Mouse (Mus musculus) liver, embryonic 12.5 days (tissue): Measurements from ENCODE around the gene Ajm1. TPM values are rescaled to one million over a fixed set of nuclear protein-coding genes. Genes with fewer than 3 reads are reported as not detected.
A peak's percentile ranks its signal among the peaks of the same experiment; 100 is the strongest.

Experiments
- ATAC-seq: fragments of 200-750 bp; cut with Nextera tagmentation; 2 replicates; pipeline ENCODE4 v1.8.0; 2017; ENCODE audit warnings: moderate number of reproducible peaks, mild to moderate bottlenecking, moderate library complexity
- H3K27ac ChIP-seq: fragments of 300-500 bp; sonication (generic); 2 replicates; pipeline ENCODE4 v1.5.1; 2016; ENCODE audit warnings: mild to moderate bottlenecking
- H3K27me3 ChIP-seq: fragments of 300-500 bp; sonication (generic); replicated peaks from 2 replicates; pipeline ENCODE4 v1.6.1; 2016; ENCODE audit warnings: mild to moderate bottlenecking, moderate library complexity
- H3K36me3 ChIP-seq: fragments of 300-500 bp; sonication (generic); 2 replicates; pipeline ENCODE4 v1.6.1; 2016; ENCODE audit warnings: mild to moderate bottlenecking, moderate library complexity
- H3K4me1 ChIP-seq: fragments of 300-500 bp; sonication (generic); 2 replicates; pipeline ENCODE4 v1.6.1; 2016
- H3K4me2 ChIP-seq: fragments of 300-500 bp; sonication (generic); 2 replicates; pipeline ENCODE4 v1.6.1; 2016; ENCODE audit warnings: mild to moderate bottlenecking, moderate library complexity
- H3K4me3 ChIP-seq: fragments of 300-500 bp; sonication (generic); 2 replicates; pipeline ENCODE4 v1.5.1; 2016; ENCODE audit warnings: mild to moderate bottlenecking, moderate library complexity
- H3K9ac ChIP-seq: fragments of 300-500 bp; sonication (generic); 2 replicates; pipeline ENCODE4 v1.6.1; 2016; ENCODE audit warnings: mild to moderate bottlenecking, moderate library complexity
- H3K9me3 ChIP-seq: fragments of 300-500 bp; sonication (generic); replicated peaks from 2 replicates; pipeline ENCODE4 v1.6.1; 2016; ENCODE audit warnings: mild to moderate bottlenecking, moderate library complexity
- WGBS: fragments of 180-500 bp; shearing (Covaris S2); methylation state at CpG from one replicate; pipeline ENCODE4 v1.1.7; 2016; ENCODE audit not compliant: insufficient replicate concordance; 5-methylcytosine and 5-hydroxymethylcytosine counted together
- polyA plus RNA-seq: library from polyadenylated mRNA; unstranded; fragments of >200 nt; fragmentation: Nextera tagmentation; extraction: Ambion mirVana; gene quantifications from 2 replicates; pipeline ENCODE4 v1.2.1, GENCODE M21; 2016

Gene Ajm1
- polyA plus RNA-seq, 1 experiment from 2014 or later: not detected

DNA sequence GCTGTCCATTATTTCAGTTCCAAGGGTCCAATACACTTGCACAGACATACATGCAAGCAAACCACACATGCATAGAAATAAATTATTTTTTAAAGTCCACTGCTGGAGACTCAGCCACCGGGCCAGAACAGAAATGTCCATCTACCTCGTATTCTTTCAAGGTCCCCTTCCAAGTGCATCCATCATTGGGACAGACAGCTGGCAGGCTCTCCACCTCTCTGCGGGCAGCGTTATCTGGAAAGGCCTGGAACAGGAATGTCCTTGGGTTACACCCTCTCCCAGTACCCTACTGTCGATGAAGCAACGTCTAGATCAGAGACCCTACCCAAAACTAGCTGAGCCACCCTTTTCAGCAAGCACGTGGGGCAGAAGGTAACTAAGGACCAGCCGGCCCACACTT is 45.0 kb downstream of the Ajm1 start:
- Histone ChIP-seq H3K4me1 (peaks cover 9% of the 10 kb centered on the region), H3K4me3 (no peak overlapping the region), H3K9ac (no peak overlapping the region), H3K27me3 (no peaks in the 10 kb centered on the region), H3K9me3 (no peaks in the 10 kb centered on the region), H3K27ac (no peak overlapping the region), H3K36me3 (peaks cover 81% of the 10 kb centered on the region), H3K4me2 (no peak overlapping the region)
- no peak for ATAC-seq
- 84% methylated on average over 8 of the region's 8 CpGs for WGBS

DNA sequence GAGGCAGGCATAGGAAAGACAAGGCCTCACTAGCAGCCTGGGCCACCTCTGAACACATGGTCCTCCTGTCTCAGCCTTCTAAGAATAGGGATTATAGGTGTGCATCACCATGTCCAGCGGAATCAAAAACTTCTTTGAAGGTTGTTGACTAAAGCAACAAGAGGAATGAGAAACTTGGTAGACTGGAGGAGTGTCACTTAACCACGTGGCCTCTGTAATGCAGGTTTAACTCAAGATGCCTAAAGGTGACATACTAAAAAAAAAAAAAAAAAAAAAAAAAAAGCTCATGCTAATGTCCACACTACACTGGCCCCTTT is 46.7 kb downstream of the Ajm1 start:
- no peak for ATAC-seq
- H3K9me3 ChIP-seq: no peaks in the 10 kb centered on the region
- H3K4me2 ChIP-seq: no peak overlapping the region
- no peak overlapping the region for H3K9ac ChIP-seq
- no peak overlapping the region for H3K4me3 ChIP-seq
- H3K4me1 ChIP-seq: peaks cover 8% of the 10 kb centered on the region
- H3K27ac ChIP-seq: no peak overlapping the region
- H3K27me3 ChIP-seq: no peaks in the 10 kb centered on the region
- H3K36me3 ChIP-seq: peaks cover 96% of the 10 kb centered on the region
- 78% methylated on average over 2 of the region's 2 CpGs for WGBS

DNA sequence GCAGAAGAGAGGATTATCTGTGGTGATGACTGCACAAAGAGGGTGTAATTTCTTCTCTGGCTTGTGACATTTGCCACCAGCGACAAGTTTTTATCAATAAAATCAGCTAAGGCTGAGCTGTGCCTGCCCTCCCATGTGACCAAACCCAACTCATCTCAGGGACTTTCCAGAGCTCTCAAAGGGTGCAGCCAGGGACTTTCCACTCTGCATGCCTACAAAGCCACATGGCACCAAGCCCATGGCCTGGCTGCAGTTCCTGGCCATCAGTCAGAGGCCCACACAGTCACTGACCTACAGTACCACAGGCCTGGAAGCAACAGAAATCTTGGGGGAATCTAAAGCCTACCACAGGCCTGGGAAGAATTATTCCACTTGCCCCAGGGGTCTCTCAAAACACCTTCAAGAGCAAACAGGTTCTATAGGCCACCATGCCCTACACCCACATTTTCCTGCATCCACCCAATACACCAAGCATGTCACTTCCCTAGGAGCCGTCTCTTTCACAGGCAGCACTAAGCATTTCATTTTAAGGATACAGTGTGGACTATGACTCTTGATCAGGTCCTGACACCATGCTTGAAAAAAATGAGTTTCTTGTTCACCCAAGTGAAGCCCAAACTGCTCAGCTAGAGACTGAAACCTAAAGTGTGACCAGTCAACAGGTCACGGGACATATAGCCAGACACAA is 47.2 kb downstream of the Ajm1 start:
- Histone ChIP-seq H3K4me3 (no peak overlapping the region), H3K4me1 (peaks cover 8% of the 10 kb centered on the region), H3K27ac (no peak overlapping the region), H3K27me3 (no peaks in the 10 kb centered on the region), H3K36me3 (peaks cover 98% of the 10 kb centered on the region), H3K9me3 (no peaks in the 10 kb centered on the region), H3K4me2 (no peak overlapping the region), H3K9ac (no peak overlapping the region)
- 0 out of 2 replicates have a peak, but pooled peaks have one; percentile 44 for ATAC-seq
- WGBS: 65% methylated on average over 3 of the region's 3 CpGs

DNA sequence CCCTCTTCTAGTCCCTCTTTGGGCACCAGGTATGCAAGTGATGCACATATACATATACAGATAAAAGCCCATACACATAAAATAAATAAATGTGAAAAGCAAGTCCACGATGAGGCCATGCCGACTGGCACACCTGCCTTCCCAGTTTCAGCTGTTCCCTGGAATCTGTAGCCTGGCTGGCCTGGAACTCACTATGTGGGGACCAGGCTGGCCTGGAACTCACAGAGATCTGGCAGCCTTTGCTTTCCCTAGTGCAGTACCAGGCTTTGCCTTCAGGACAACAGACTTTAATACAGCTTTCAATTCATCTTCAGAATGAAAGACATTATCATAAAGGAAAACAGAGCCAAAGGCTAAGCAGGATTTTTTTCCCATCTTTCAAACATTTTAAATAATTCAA is 47.9 kb downstream of the Ajm1 start:
- Histone ChIP-seq H3K4me2 (no peak overlapping the region), H3K9me3 (no peaks in the 10 kb centered on the region), H3K27me3 (no peaks in the 10 kb centered on the region), H3K4me1 (peaks cover 8% of the 10 kb centered on the region), H3K9ac (no peak overlapping the region), H3K36me3 (peaks cover 98% of the 10 kb centered on the region), H3K4me3 (no peak overlapping the region), H3K27ac (no peak overlapping the region)
- 87% methylated on average over 2 of the region's 2 CpGs for WGBS
- ATAC-seq: no peak

DNA sequence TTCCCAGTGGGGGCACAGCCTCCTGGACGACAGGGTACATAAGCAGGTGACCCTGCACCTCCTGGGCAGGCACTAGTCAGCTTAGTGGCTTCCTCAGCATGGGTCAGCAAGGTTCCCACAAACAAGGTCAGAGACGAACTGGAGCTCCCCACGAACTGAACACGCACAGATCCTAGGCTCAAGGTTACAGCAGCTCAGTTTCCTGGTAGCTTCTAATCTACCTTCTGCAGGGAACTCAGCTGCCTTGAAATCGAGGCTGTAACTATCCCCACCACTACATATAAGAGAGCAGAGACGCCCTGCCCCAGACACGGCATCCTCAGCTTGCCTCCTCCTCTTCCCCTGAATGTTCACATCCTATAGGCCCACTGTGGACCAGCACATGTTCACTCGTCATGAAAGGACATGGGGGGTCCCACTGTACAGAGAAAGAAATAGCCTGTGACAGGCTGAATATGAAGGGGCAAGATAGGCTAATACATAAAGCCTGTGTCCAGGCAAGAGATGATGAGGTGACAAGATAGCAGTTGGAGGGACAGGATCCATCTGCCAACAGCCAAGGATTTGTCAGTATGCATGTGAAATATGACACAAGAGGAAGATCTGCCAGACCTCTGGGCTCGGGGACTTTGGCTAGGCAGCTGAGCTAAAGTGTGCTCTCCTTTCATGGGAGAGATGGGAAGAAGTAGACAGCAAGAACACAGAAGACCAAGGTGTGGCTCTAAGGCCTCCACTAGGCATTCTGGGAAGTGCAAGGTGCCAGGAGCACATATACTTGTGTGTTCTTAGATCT is 54.9 kb downstream of the Ajm1 start:
- Histone ChIP-seq H3K27ac (no peak overlapping the region), H3K9ac (no peak overlapping the region), H3K9me3 (no peaks in the 10 kb centered on the region), H3K4me3 (no peak overlapping the region), H3K27me3 (no peaks in the 10 kb centered on the region), H3K4me1 (no peaks in the 10 kb centered on the region), H3K36me3 (peaks cover 98% of the 10 kb centered on the region), H3K4me2 (no peak overlapping the region)
- no peak for ATAC-seq
- 68% methylated on average over 9 of the region's 9 CpGs for WGBS

Other genes starting within 250 kb of the Ajm1 start
- 29.4 and 30.5 TPM in 2 replicates for gene Man1b1, start 249.4 kb downstream of the Ajm1 start, polyA plus RNA-seq
- 11.2 TPM in 2 replicates for gene Dpp7, start 225.4 kb downstream of the Ajm1 start, polyA plus RNA-seq
- gene Uap1l1, start 216.1 kb downstream of the Ajm1 start, polyA plus RNA-seq: 13.5 and 14.0 TPM in 2 replicates
- gene Sapcd2, start 209.4 kb downstream of the Ajm1 start, polyA plus RNA-seq: 34.6 and 38.0 TPM in 2 replicates
- 0.13 and 0.19 TPM in 2 replicates for gene Entpd2, start 185.9 kb downstream of the Ajm1 start, polyA plus RNA-seq
- 5.3 and 5.6 TPM in 2 replicates for gene Npdc1, start 182.4 kb downstream of the Ajm1 start, polyA plus RNA-seq
- 0.31 and 0.54 TPM in 2 replicates for gene Fut7, start 158.5 kb downstream of the Ajm1 start, polyA plus RNA-seq
- 2.8 and 3.1 TPM in 2 replicates for gene Abca2, start 153.1 kb downstream of the Ajm1 start, polyA plus RNA-seq
- 0.45 and 0.68 TPM in 2 replicates for gene Clic3, start 124.9 kb downstream of the Ajm1 start, polyA plus RNA-seq
- gene Paxx, start 120.7 kb downstream of the Ajm1 start, polyA plus RNA-seq: 9.1 and 11.4 TPM in 2 replicates
- 0.20 and 0.22 TPM in 2 replicates for gene Ptgds, start 111.7 kb downstream of the Ajm1 start, polyA plus RNA-seq
- not detected in 2 replicates for gene Lcn12, start 87.8 kb downstream of the Ajm1 start, polyA plus RNA-seq
- gene Fbxw5, start 81.0 kb downstream of the Ajm1 start, polyA plus RNA-seq: 39.9 and 42.7 TPM in 2 replicates
- gene C8g, start 80.0 kb downstream of the Ajm1 start, polyA plus RNA-seq: 17.4 and 18.8 TPM in 2 replicates
- gene Traf2, start 34.8 kb downstream of the Ajm1 start, polyA plus RNA-seq: 22.4 and 24.4 TPM in 2 replicates
- 293 and 311 TPM in 2 replicates for gene Edf1, start 23.9 kb downstream of the Ajm1 start, polyA plus RNA-seq
- 0.38 and 0.45 TPM in 2 replicates for gene Mamdc4, start 6.9 kb downstream of the Ajm1 start, polyA plus RNA-seq
- 67.8 and 69.2 TPM in 2 replicates for gene Phpt1, start 6.5 kb downstream of the Ajm1 start, polyA plus RNA-seq
- gene Rabl6, start 26.8 kb upstream of the Ajm1 start, polyA plus RNA-seq: 41.8 and 42.9 TPM in 2 replicates
- gene Ccdc183, start 35.9 kb upstream of the Ajm1 start, polyA plus RNA-seq: 0.14 and 0.28 TPM in 2 replicates
- gene Tmem141, start 40.2 kb upstream of the Ajm1 start, polyA plus RNA-seq: 7.1 and 8.0 TPM in 2 replicates
- gene Fcna, start 46.3 kb upstream of the Ajm1 start, polyA plus RNA-seq: 30.8 and 35.6 TPM in 2 replicates
- not detected in 2 replicates for gene Lcn8, start 71.4 kb upstream of the Ajm1 start, polyA plus RNA-seq
- gene Lcn5, start 76.2 kb upstream of the Ajm1 start, polyA plus RNA-seq: not detected in 2 replicates
- gene Lcn6, start 95.0 kb upstream of the Ajm1 start, polyA plus RNA-seq: not detected in 2 replicates
- gene Lcn10, start 101.0 kb upstream of the Ajm1 start, polyA plus RNA-seq: not detected in 2 replicates
- gene Obp2a, start 118.3 kb upstream of the Ajm1 start, polyA plus RNA-seq: not detected in 2 replicates
- 21.7 and 21.8 TPM in 2 replicates for gene Bmyc, start 125.0 kb upstream of the Ajm1 start, polyA plus RNA-seq
- not detected in 2 replicates for gene Obp2b, start 155.3 kb upstream of the Ajm1 start, polyA plus RNA-seq
- not detected in 2 replicates for gene Lcn3, start 183.8 kb upstream of the Ajm1 start, polyA plus RNA-seq
- not detected in 2 replicates for gene Lcn11, start 195.3 kb upstream of the Ajm1 start, polyA plus RNA-seq
- gene Gm13539, start 200.5 kb upstream of the Ajm1 start, polyA plus RNA-seq: not detected in 2 replicates
- not detected in 2 replicates for gene Glt6d1, start 234.1 kb upstream of the Ajm1 start, polyA plus RNA-seq
- gene Lcn9, start 241.4 kb upstream of the Ajm1 start, polyA plus RNA-seq: not detected in 2 replicates